Mouse (Mus musculus) T-helper 1 cell (primary cell): ENCODE measurements around the gene Cfap74.

Source experiments
- in situ Hi-C: fragments of 300-600 bp; cut with MboI, MseI; formaldehyde crosslinking; loops from one replicate; pipeline ENCODE4 v1.15.1; 2025; ENCODE audit warnings: high pct_unique_total_duplicates

The Cfap74 gene

DNA sequence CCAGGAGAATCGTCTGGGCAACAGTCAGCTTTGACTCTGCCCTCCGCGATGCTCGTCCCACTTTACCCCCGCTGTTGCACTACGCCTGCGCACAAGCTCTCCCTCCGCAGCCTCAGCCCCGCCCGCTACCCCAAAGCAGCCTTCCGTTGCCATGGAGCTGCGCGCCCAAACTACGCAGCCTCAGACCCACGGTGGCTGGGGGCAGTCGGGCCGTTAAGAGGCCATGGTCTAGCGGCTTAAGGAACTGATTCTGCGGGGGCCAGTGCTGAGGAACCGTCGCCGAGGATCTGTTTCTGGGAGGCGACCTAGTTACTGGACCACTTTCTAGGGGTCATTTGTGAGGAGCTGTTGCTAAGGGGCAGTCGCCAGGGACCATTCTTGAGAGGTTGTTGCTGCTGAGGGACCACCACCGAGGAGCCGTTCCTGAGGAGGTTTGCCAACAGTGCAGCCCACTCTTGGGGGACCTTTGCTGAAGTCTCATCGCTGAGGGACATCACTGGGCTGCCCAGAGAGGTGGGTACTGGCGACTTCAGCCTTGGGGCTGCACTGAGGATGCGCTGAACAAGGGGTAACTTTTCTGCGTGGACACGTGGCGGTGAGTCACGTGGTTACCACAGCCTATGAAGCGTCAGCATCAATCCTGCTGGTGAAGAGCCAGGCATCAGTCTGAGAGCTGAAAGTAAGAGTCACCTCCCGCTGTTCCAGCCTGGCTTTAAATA lies at the start of gene Cfap74:
TSS of gene Cfap74 (plus strand) at position 133 of the 719 bp plus-strand sequence.
- in situ Hi-C loops, result no loop called here

DNA sequence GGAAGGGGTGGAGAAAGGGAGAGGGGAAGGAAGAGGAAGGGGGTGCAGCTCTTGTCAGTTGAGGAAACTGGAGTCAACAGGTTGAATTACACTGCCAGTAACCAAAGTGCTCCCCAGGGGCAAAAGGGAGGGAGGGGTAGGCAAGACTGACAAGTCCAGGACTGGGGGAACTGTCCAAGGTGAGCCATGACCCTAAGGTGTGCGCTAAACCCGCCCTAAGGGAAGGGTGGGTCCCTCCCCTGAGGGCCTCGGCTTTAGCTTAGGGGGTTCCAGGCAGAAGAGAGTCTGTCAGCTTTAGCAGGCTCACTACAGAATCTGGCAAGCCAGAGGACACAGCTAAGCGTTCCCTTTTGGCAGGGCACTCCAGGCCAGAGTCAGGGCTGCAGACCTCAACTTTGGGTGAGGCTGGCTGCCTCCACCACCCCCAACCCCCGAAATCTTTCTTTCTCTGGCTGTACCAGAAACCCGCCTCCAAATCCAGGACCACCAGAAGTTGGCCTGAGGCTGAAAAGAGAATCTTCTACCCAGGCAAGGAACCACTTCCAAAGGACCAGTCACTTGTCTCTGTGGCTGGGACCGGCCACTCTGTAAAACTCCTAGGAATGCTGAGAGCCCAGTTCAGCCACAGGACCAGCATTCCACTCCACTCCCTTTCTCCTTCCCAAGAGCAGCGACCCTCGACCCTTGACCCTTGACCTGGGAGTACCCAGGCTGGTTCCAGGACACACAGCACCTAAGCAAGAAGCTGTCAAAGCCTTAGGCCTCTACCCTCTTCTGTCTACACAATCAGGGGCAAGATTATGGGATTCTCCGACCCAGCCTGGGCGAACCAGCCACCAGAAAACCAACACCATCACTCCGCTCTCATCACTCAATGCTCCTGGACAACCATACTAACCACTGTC lies 49.2 kb upstream of the Cfap74 start:
- in situ Hi-C loops, result loop anchor here (10.0 kb wide), 1 partner anchor 725 kb away; no protein-coding TSS in a partner anchor

DNA sequence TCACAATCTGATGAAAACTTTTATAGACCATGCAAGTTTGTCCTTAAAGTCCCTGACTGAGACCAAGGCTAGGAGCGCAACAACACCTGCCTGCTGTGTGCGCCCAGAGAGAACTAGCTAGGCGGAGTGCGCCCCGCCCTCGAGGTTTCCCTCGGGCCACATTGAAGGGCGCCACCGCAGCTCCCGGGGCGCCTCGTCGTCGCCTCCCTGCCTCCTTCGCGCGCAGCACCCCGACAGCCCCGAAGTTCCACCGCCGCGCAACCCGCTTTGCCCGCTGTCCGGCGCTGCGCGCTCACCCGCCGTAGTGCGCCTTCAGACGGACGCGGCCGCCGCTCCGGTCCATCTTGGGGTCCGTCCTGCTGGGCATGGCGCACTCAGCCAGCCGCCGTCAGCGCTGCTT lies 48.1 kb upstream of the Cfap74 start:
- in situ Hi-C loops, result no loop called here

DNA sequence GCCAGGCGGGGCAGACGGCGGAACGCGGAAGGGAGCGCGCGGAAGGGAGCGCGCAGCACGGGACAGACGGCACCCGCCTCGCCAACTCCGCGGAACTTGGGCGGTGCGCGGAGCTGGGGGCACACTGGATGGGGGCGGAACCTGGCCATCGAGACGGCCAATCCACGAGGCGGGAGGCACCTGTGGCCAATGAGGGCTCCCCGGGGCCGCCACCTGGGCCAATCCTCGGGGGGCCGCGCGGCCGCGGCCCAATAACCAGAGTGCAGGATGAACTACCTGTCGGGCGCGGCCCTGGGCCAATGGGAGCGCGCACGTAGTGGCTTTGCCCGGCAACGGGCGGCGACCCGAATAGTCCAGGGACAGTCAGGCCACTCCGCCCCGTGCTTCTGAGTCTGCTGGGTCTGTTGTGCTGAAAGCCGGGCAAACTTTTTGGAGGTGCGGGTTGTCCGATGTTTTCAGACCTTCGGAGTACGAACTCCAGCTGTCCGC lies 47.6 kb upstream of the Cfap74 start, which contains the start of gene Prkcz:
TSS of gene Prkcz (minus strand) at position 59 of the 489 bp plus-strand sequence.
- in situ Hi-C loops, result no loop called here

DNA sequence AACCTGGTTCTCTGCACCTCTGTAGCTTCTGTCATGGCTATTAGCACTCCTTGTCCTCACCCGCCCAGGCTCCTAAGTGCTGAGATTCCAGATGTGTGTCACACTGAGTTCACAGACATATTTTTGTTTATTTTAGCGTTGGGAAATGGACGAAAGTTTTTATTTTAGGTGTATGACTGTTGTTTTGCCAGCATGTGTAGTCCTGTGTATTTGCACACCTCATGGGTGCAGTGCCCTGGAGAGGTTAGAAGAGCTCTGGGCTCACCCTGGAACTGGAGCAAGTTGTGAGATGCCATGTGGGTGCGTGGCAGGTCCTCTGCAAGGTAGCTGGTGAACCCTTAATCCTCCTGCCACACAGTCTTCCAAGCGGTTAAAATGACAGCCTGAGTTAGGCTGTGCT lies 46.5 kb upstream of the Cfap74 start:
- in situ Hi-C loops, result no loop called here

DNA sequence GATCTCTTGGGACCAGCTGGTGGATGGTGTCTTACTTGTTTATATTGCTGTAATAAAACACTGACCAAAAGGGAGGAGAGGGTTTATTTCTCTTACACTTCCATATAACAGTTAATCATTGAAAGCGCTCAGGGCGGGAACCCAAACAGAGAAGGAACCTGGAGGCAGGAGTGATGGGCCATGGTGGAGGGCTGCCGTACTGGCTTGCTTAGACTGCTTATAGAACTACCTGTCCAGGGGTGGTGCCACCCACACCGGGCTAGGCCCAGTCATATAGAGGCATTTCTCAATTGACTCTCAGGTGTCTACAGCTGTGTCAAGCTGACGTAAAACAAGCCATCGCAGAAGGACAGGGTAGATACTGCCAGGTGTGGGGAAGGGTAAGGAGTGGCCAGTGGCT lies 42.2 kb upstream of the Cfap74 start:
- in situ Hi-C loops, result no loop called here

DNA sequence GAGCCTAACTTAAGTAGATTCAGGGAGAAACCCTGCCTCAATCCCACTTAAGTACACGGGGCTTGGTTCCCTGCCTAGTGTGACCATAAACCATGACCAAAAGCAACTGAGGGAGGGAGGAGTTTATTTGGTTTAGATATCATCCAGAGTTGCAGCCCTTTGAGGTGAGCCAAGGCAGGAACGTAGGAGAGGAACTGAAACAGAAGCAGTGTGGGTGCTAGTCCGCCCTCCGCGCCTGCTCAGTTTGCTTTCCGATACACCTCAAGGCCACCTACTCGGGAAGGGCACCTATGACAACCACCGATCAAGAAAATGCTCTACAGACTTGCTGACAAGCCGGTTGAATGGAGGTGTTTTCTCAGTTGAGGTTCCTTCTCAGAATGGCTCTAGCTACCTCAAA lies 41.3 kb upstream of the Cfap74 start:
- in situ Hi-C loops, result no loop called here

DNA sequence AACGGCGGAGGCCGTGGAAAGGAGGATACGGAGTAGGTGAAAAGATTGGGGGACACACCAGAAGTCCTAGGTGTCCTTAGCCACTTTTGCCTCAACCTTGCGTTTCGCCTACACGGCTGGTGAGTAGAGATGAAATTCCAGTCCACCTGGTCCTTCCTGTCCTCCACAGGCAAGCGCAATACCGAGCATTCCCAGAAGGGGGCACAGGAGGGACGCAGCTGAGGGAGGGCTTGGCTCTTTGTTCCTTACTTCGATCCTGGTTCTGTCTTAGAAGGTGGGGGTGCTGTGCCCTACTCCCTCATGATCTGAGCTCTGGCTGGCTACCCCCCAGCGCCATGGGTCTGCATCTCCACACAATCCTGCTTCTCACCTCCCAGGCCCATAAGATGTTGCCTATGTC lies 40.3 kb upstream of the Cfap74 start:
- in situ Hi-C loops, result no loop called here

DNA sequence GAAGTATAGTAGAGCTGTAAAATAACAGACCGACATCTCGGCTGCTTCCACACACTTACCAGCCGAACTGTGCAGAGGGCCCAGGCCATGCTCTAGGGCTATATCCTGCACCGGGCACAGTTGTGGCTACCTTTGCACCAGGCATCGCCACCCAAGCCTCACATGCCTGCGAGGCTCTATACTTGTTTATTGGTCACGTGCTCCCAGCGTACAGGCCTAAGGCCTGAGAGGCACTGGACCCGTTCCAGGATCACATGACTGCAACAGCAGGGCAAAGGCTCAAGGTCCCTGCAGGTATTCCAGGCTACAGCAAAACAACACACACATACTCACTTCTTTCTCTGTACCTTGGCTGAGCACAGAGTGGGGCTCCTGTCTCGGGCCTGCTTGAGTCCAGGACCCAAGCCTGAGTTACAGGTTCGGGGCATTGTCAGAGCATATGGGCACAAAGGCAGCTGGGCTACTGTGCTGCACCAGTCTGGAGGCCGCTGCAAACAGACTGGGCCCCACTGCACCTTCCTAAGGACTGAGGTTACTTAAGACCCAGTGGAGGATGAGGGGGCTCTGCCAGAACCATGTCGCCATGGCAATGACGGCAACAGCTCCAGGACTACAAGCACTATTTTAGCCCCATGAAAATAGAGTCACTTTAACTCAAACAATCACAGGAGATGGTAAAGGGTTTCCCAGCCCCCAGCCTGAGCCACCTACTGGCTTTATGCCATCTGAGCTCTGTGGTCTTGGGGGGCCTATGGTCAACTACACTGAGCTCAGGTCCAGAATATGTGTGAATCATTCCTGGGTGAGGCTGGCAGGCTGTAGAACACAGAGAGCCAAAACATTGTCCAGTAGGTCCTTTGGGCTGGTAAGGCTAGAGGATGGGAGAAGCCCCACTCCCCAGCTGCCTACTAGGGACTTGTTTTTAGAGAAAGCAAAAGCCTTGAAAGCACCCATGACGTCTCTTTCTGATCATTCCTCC lies 38.0 kb upstream of the Cfap74 start:
- in situ Hi-C loops, result no loop called here

DNA sequence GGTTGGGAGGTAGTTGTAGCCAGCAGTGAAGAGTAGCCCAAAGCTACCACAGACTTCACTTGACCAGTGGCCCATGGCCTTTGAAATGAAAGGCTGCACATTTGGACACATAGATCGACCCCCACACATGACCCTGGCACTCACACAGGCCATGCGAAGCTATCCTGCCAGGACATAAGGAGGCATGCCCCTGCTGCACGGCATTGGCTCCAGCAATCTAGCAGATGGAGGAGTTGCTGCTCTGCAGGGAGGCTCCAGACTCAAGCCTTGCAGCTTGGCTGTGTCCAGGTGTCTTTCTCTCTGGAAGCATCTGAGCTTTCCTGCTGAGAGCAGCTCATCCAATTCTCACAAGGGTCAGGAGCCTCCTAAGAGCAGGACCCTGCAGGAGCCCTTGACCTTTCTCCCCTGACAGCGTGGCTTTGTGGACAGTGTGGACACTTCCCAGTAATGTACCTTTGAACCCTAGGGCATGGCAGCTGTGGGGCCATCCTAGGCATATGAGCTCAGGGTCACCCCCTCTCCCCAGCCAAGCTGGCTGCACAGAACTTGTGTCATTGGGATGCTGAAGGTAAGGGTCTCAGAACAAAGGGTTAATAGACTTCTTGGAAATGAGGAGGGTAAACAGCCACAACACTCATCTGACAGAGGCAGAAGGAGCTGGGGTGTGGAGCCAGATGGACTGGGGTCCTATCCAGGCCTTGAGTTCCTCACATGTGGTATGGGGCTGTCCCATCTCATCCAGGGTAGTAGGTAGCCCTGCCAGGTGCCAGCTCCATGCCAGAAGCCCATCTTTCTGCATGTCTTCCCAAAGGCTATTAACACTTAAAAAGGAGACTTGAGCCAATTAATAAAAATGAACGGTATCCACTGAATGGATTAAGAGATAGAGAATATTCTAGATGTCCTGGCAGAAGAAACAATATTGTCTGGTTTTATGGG lies 36.9 kb upstream of the Cfap74 start:
- in situ Hi-C loops, result no loop called here

DNA sequence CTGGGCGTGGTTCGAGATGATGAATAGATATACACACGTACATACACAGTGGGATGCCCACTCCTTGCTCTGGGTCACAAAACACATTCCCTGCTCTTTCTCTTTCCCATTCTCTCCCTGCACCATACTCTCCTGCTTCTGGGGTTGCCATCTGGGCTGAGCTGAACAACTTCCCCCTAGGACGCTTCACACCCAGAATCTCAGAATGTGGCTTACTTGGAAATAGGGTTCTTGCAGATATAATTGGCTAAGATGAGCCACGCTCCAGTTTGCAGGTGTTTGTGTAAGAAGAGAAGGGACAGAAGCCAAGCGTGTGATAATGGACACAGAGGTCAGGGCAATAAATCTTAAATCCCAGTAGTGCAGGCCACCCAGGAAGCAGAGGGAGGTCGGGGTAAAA lies 27.0 kb upstream of the Cfap74 start:
- in situ Hi-C loops, result no loop called here

DNA sequence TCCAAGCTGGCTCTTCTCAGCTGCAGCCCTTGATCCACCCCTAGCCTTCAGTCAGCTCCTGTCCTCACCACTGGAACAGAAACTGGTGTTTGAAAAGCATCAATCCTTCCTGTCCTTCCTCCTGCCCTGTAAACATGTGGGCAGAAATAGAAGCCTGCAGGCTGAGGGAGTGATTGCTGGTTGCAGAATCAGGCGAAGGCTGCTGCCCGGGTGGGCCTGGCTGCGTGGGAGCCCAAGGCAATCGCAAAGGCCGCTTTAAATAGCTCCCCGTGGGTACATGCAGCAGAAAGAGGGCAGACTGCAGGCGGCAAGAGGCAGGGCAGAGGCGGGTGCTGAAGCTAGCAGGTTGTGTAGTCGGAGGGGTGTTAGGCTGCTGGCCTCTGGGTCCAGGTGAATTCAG lies 26.2 kb upstream of the Cfap74 start:
- in situ Hi-C loops, result no loop called here

DNA sequence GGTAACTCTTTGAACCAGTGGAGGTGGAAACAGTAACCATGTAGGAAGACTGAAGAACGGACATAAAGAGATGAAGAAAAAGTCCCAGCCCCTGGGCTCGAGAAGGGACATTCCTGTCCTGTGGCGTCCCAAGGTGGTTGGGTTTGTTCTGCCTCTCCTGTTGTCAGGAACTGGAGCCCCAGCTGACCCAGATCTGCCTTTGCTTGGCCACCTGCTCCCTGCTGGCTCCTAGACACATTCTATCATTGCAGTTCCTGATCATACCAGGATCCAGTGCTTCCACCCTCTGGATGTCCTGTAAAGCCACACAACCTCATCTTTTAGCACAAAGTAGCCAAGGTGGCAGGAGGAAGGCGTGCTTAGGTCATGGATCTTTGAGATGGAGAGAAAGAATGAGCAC lies 25.7 kb upstream of the Cfap74 start:
- in situ Hi-C loops, result no loop called here

DNA sequence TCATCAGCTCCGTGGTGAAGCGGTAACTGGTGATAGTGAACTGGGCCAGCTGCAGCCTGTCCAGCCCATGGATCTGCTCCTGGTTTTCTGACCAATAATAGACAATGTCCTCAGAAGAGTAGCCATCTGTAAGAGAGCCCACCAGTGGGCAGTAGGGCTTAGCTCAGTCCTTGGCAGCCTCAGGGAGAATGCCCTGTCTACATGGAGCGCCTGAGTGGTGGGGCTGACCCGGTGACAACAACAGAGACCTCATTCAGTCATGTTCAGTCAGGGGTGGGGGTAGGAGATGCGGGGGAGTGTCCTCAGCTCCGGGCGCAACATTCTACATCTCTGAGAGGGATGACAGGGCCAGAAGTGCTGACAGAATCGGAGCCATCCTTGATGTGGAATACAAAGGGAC lies 21.8 kb upstream of the Cfap74 start:
- in situ Hi-C loops, result loop anchor here (5.0 kb wide), 1 partner anchor 605 kb away; no protein-coding TSS in a partner anchor

DNA sequence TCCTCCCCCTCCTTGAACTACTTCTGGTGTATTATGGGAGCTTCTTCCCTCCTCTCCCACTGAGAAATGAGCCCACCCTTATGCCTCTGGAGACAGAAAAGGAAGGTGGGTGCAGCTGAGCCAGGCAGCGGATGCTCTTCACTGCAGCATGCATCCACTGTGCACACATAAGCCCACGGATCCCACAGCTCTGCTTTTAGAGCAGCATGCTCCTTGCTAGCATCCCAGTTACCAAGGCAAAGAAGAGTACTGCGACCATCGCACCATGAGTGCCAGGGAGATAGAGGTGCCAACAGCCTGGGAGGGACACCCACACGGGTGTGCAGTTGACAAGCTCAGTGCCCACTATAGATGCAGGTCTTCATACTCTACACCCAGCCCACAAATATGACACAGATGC lies 13.5 kb upstream of the Cfap74 start:
- in situ Hi-C loops, result no loop called here

DNA sequence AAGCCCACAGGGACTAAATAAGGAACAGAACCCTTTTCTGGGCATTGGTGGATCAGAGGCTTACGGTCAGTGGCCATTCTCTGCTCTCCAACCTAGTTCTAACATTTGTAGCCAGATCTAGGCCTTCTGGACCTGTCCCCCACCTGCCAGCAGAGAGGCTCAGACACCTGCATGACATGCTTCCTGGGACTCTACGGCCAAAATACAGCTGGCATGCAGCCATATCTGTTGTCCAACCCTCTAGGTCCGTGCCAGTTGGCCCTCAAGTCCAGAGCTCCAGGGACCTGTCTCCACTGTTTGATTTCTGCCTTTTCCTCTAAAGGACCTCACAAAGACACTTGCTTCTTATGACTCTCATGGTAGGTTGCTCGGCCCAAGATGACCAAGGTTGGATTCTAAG lies 12.2 kb upstream of the Cfap74 start:
- in situ Hi-C loops, result no loop called here

DNA sequence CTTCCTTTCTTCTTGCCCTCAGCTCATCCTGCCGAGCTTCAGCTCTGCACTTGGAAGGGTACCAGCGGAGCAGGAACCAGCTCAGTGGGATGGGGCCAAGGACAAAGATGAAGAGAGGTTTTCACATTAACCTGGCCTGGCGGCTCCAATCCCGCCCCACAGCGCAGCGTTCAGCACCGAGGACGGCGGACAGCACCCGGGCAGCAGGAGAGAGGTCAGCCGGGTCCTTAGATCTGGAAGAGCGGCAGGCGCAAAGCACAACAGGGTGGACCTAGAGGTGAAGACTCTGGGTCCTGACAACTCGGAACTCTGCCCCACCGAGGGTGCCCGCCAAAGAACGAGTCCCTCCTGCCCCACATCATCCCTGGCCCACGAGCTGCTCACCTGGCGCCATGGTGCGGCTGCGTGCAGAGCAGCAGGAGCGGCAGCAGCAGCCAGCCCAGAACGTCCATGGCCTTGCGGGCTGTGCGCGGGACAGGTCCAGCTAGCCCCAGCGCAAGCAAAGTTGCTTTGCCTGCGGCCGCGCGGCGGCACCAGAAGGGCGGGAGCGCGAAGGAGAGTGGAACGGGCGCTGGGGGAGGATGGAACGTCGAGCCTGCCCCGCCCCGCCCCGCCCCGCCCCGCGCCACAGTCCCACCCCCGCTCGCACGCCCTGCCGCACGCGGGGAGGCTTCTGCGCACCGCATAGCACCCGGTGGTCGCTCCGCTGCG lies 11.3 kb upstream of the Cfap74 start, which contains the start of gene Gabrd:
TSS of gene Gabrd (minus strand) at position 602 of the 711 bp plus-strand sequence.
- in situ Hi-C loops, result no loop called here

DNA sequence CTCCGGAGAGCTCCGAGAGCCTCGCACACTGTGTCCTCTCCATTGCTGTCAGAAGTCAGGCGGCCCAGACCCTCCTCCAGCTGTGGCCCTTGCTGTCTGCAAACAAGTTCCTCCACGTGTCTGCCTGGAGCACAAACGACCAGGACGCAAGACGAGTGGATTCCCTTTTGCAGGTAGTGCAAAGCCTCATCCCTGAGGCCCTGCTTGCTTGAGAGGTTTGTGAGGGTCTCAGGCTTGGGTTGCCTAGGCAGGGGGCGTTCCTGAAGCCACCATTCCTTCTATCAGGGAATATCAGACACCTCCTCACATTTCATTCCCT lies 10.8 kb upstream of the Cfap74 start:
- in situ Hi-C loops, result no loop called here

DNA sequence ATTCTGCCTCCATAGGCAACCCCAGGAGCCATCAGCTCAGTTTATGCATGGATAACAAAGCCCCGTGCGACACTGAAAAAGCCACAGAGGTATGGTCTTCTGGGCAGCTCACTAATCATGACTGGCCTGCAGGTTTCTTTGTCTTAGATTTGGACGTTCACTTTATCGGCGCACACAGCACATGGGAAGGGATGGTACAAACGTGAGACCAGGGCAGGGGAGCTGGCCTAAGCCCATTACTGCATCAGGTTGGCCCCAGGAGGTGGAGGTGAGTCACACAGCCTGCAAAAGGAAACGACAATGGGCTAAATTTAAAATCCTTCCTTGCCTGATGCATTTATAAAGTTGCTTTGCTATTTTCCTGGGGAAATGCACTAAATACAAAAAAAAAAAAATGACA lies 7.9 kb upstream of the Cfap74 start:
- in situ Hi-C loops, result no loop called here

DNA sequence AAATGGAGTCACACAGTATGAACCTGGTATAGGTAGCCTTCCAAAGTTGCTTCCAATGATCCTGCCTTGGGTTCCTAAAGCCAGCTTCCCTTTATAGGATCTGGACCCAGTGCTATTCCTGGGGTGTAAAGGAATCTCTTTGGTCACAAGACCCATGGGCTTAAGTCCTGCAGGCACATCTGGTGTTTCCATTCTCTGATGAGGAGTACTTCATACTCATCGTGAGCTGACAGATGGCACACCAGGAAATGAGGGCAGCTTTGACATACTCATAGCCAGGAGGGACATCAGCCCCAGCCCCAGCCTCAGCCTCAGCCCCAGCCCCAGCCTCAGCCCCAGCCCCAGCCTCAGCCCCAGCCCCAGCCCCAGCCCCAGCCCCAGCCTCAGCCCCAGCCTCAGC lies 6.5 kb upstream of the Cfap74 start:
- in situ Hi-C loops, result no loop called here
